Mouse (Mus musculus): ENCODE measurements at regions not wholly inside any gene's neighbourhood (a gene's known extent, or its start where the extent isn't known, plus 50 kb on each side); places are given as distances from the start of the nearest gene placed in this dataset.

DNA sequence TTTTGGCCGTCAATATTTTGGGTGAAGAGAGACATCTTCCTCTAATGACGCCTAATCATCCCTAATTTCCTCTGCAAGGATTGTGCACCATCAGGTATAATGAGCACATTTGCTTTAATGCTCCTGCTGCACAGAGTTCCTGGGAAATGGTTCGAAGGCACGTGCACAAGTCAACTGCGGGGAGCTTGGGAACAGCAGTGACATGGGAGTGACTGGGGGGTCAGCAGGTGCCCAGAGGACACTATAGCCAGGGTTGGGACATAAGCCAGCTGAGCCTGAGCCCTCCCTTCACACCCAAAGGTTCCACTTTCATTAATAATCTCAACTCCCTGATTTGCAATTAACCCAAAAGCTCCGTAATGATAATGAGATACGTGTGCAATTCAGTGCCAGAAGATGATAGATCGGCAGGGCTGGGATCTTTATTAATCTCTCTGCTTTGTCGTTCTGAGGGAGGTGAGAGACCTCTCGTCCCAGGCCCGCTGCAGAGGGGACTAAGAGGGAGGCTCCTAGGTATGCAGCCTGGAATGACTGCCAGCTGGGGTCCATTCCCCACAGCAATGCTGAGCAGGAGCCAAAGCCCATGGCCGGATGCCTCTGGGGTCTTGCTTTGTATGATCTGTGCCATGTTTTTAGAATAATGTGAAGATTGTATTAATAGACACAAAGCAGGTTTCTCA is 88.7 kb downstream of the Cbln1 start:
- TF ChIP-seq CTCF (IDR thresholded peaks at IDR 0.05; ENCODE audit: low read depth) (no peak), EP300 (IDR thresholded peaks at IDR 0.05; ENCODE audit: low read depth) (no peak)
